Mouse (Mus musculus): ENCODE measurements at regions not wholly inside any gene's neighbourhood (a gene's known extent, or its start where the extent isn't known, plus 50 kb on each side); places are given as distances from the start of the nearest gene placed in this dataset.

DNA sequence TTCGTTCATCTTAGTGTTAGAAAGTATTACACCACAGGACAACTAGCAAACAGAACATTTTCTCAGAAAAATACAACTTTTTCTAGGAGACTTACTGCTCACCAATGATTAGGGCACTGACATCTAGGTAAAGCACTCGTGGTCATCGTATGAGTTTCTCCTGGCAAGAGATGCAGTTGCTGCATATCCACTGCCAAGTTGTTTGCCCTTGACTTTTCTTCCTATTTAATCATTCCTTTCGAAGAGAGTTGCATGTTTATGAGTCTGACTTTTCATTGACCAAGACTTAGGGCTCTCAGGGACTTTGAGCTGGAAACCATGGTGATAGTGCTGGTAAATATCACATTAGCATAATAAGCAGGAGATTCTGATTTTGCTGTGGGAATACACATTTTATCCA lies 149.1 kb downstream of the Fam124b start:
- Histone ChIP-seq H3K4me1 (ENCODE audit: control insufficient read depth, insufficient read depth) (no peaks in the 10 kb centered on the region), H3K9ac (replicated peaks; ENCODE audit: low read depth, low read length) (no peak overlapping the region), H3K27ac (ENCODE audit: low read depth) (no peak overlapping the region), H3K36me3 (replicated peaks; ENCODE audit: control insufficient read depth, insufficient read depth, low read length) (no peaks in the 10 kb centered on the region), H3K9me3 (replicated peaks; ENCODE audit: control insufficient read depth, low read length) (no peaks in the 10 kb centered on the region), H3K4me2 (ENCODE audit: low read depth, low read length) (no peak overlapping the region), H3K27me3 (ENCODE audit: control insufficient read depth, insufficient read depth, low read length) (no peaks in the 10 kb centered on the region), H3K4me3 (ENCODE audit: low read depth, low read length) (no peak overlapping the region)
- DNase-seq (ENCODE audit: low spot score) (no peak), ATAC-seq (ENCODE audit: insufficient read depth, low read depth) (no peak)
- TF ChIP-seq CTCF (IDR thresholded peaks at IDR 0.05; ENCODE audit: low read depth) (no peak), EP300 (IDR thresholded peaks at IDR 0.05; ENCODE audit: low read depth) (no peak)
- WGBS = 68% methylated on average over 4 of the region's 4 CpGs

DNA sequence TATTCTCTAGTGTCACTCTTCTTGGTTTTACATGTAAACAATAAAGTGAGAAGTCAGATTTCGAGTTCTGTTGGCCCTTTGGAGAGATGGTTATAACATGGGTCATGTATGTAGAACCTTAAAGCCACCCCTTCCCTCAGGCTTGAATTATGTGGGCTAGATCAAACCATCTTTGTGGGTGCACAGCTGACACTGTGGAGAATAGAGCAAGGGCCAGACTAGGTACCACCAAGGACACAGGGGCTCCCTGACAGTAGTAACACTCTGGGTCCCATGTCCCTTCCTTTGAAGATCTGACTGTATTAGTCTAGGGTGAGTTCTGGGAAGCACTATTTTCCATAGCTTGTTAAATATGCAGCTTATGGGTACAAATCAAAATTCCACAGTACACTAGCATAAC lies 156.2 kb downstream of the Fam124b start:
- WGBS = 68% methylated on average over 1 of the region's 1 CpGs
- Histone ChIP-seq H3K9ac (replicated peaks; ENCODE audit: low read depth, low read length) (no peak overlapping the region), H3K4me1 (ENCODE audit: control insufficient read depth, insufficient read depth) (no peaks in the 10 kb centered on the region), H3K4me3 (ENCODE audit: low read depth, low read length) (no peak overlapping the region), H3K4me2 (ENCODE audit: low read depth, low read length) (no peak overlapping the region), H3K36me3 (replicated peaks; ENCODE audit: control insufficient read depth, insufficient read depth, low read length) (no peaks in the 10 kb centered on the region), H3K9me3 (replicated peaks; ENCODE audit: control insufficient read depth, low read length) (no peaks in the 10 kb centered on the region), H3K27me3 (ENCODE audit: control insufficient read depth, insufficient read depth, low read length) (no peaks in the 10 kb centered on the region), H3K27ac (ENCODE audit: low read depth) (no peak overlapping the region)
- DNase-seq (ENCODE audit: low spot score) = no peak
- TF ChIP-seq CTCF (IDR thresholded peaks at IDR 0.05; ENCODE audit: low read depth) = no peak
- no peak for TF ChIP-seq EP300 (IDR thresholded peaks at IDR 0.05; ENCODE audit: low read depth)
- no peak for ATAC-seq (ENCODE audit: insufficient read depth, low read depth)

DNA sequence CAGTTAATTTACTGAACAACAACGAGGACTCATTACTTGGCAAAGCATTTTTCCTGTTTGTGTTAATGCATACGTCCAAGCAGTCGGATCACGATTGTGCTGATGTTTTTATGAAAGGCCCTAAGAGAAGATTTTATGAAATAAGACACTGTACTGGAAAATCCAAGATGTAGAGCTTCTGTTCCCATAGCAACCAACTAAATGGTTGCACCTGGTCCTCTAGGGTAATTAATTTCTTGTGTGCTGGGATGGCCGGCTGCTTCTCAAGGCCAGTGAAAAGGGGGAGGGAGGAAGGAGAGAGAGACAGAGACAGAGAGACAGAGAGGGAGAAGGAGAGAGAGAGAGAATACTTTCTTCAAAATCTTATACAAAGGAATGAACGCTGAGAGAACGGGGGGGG lies 156.6 kb downstream of the Fam124b start:
- no peaks in the 10 kb centered on the region for H3K4me1 ChIP-seq (ENCODE audit: control insufficient read depth, insufficient read depth)
- no peak overlapping the region for H3K27ac ChIP-seq (ENCODE audit: low read depth)
- ATAC-seq (ENCODE audit: insufficient read depth, low read depth) (no peak), DNase-seq (ENCODE audit: low spot score) (no peak)
- H3K4me3 ChIP-seq (ENCODE audit: low read depth, low read length) = no peak overlapping the region
- H3K4me2 ChIP-seq (ENCODE audit: low read depth, low read length) = no peak overlapping the region
- H3K9ac ChIP-seq (replicated peaks; ENCODE audit: low read depth, low read length) = no peak overlapping the region
- H3K36me3 ChIP-seq (replicated peaks; ENCODE audit: control insufficient read depth, insufficient read depth, low read length) = no peaks in the 10 kb centered on the region
- H3K27me3 ChIP-seq (ENCODE audit: control insufficient read depth, insufficient read depth, low read length) = no peaks in the 10 kb centered on the region
- TF ChIP-seq CTCF (IDR thresholded peaks at IDR 0.05; ENCODE audit: low read depth) (no peak), EP300 (IDR thresholded peaks at IDR 0.05; ENCODE audit: low read depth) (no peak)
- H3K9me3 ChIP-seq (replicated peaks; ENCODE audit: control insufficient read depth, low read length) = no peaks in the 10 kb centered on the region
- WGBS = 76% methylated on average over 7 of the region's 7 CpGs

DNA sequence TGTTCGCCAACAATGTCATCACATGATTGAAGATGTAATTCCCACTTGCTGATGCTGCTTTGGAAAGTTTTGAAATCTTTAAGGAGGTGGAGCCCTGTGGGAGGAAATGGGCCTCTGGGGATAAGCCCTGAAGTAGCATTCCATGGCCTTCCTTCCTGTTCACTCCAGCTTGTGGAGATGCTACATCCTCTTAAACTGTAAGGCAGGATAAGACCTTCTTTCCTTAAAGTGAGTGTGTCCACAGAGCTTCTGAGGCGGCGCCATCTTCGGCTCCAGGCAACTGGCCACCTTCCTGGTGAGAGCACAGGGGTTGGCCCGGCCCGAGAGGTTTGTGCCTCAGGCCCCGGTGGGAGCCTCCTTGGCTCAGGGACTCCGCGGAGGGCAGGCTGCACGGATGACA lies 173.1 kb downstream of the Fam124b start:
- DNase-seq (ENCODE audit: low spot score) (no peak), ATAC-seq (ENCODE audit: insufficient read depth, low read depth) (no peak)
- no peaks in the 10 kb centered on the region for H3K4me1 ChIP-seq (ENCODE audit: control insufficient read depth, insufficient read depth)
- H3K27ac ChIP-seq (ENCODE audit: low read depth) = no peak overlapping the region
- TF ChIP-seq EP300 (IDR thresholded peaks at IDR 0.05; ENCODE audit: low read depth) = no peak
- TF ChIP-seq CTCF (IDR thresholded peaks at IDR 0.05; ENCODE audit: low read depth) = no peak
- no peaks in the 10 kb centered on the region for H3K36me3 ChIP-seq (replicated peaks; ENCODE audit: control insufficient read depth, insufficient read depth, low read length)
- H3K27me3 ChIP-seq (ENCODE audit: control insufficient read depth, insufficient read depth, low read length) = no peaks in the 10 kb centered on the region
- H3K4me2 ChIP-seq (ENCODE audit: low read depth, low read length) = no peak overlapping the region
- H3K9me3 ChIP-seq (replicated peaks; ENCODE audit: control insufficient read depth, low read length) = no peaks in the 10 kb centered on the region
- no peak overlapping the region for H3K4me3 ChIP-seq (ENCODE audit: low read depth, low read length)
- H3K9ac ChIP-seq (replicated peaks; ENCODE audit: low read depth, low read length) = no peak overlapping the region
- 66% methylated on average over 10 of the region's 10 CpGs for WGBS

DNA sequence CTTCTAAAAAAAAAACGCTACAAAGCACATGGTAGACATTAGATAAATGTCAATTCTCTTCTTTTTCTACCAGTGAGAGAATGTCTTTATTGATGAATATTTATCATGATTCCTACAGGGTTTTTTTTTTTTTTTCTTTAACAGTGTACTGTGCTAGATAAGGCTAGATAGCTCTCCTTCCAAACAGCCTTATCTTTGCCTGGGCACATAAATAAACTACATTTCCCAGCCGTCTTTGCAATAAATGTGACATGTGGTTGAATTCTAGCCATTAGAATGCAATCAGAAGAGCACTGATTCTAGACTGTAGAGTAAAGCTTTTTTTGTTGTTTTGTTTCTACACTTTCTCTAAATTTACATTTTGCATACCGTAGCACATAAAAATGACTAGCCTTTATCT lies 177.9 kb downstream of the Fam124b start:
- no peaks in the 10 kb centered on the region for H3K9me3 ChIP-seq (replicated peaks; ENCODE audit: control insufficient read depth, low read length)
- H3K9ac ChIP-seq (replicated peaks; ENCODE audit: low read depth, low read length) = no peak overlapping the region
- ATAC-seq (ENCODE audit: insufficient read depth, low read depth) = no peak
- TF ChIP-seq EP300 (IDR thresholded peaks at IDR 0.05; ENCODE audit: low read depth) (no peak), CTCF (IDR thresholded peaks at IDR 0.05; ENCODE audit: low read depth) (no peak)
- H3K4me3 ChIP-seq (ENCODE audit: low read depth, low read length) = no peak overlapping the region
- H3K4me2 ChIP-seq (ENCODE audit: low read depth, low read length) = no peak overlapping the region
- no peaks in the 10 kb centered on the region for H3K4me1 ChIP-seq (ENCODE audit: control insufficient read depth, insufficient read depth)
- WGBS = 61% methylated on average over 3 of the region's 3 CpGs
- no peaks in the 10 kb centered on the region for H3K27me3 ChIP-seq (ENCODE audit: control insufficient read depth, insufficient read depth, low read length)
- no peaks in the 10 kb centered on the region for H3K36me3 ChIP-seq (replicated peaks; ENCODE audit: control insufficient read depth, insufficient read depth, low read length)
- H3K27ac ChIP-seq (ENCODE audit: low read depth) = no peak overlapping the region
- no peak for DNase-seq (ENCODE audit: low spot score)

DNA sequence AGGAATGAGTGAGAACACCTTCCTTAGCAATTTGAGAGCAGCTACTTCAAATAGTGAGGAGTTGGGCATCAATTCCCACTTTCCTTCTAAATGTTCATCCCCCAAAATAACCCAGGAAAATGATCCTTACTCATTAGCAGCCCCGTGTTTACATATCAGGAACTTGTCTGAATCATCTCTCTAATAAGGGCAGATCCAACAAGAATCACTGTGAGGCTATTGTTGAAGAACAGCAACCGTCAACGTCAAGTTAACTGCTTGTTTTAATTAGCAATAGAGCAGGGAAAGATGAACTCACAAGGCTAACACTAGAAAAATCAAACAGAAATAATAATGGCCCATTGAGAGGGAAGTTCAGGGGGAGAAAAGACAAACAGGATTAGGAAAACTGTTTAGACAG lies 178.4 kb downstream of the Fam124b start:
- Histone ChIP-seq H3K27me3 (ENCODE audit: control insufficient read depth, insufficient read depth, low read length) (no peaks in the 10 kb centered on the region), H3K9me3 (replicated peaks; ENCODE audit: control insufficient read depth, low read length) (no peaks in the 10 kb centered on the region), H3K36me3 (replicated peaks; ENCODE audit: control insufficient read depth, insufficient read depth, low read length) (no peaks in the 10 kb centered on the region), H3K4me2 (ENCODE audit: low read depth, low read length) (no peak overlapping the region), H3K9ac (replicated peaks; ENCODE audit: low read depth, low read length) (no peak overlapping the region), H3K4me1 (ENCODE audit: control insufficient read depth, insufficient read depth) (no peaks in the 10 kb centered on the region), H3K27ac (ENCODE audit: low read depth) (no peak overlapping the region), H3K4me3 (ENCODE audit: low read depth, low read length) (no peak overlapping the region)
- ATAC-seq (ENCODE audit: insufficient read depth, low read depth) (no peak), DNase-seq (ENCODE audit: low spot score) (no peak)
- TF ChIP-seq CTCF (IDR thresholded peaks at IDR 0.05; ENCODE audit: low read depth) (no peak), EP300 (IDR thresholded peaks at IDR 0.05; ENCODE audit: low read depth) (no peak)
- 52% methylated on average over 3 of the region's 3 CpGs for WGBS

All from heart, postnatal 0 days (tissue).